Mouse (Mus musculus): ENCODE data around the gene Skap1. TPM values are rescaled to one million over a fixed set of nuclear protein-coding genes. Genes with fewer than 3 reads are reported as not detected.

The Skap1 gene
- polyA plus RNA-seq, 1 experiment: 0.02 TPM

- H3K4me2 ChIP-seq (ENCODE audit: low read depth): no peak overlapping the region
- TF ChIP-seq SRF (IDR thresholded peaks at IDR 0.05; ENCODE audit: control insufficient read depth, insufficient read length, low read depth) (no peak), TCF12 (IDR thresholded peaks at IDR 0.05; ENCODE audit: insufficient read depth, poor library complexity, severe bottlenecking) (no peak), MAX (IDR thresholded peaks at IDR 0.05; ENCODE audit: low read depth) (no peak), MYOD1 (IDR thresholded peaks at IDR 0.05; ENCODE audit: control insufficient read depth in 1 of 3, insufficient read length in 2 of 3, low read depth in 2 of 3) (no peak), USF1 (IDR thresholded peaks at IDR 0.05; ENCODE audit: low read depth) (no peak), POLR2A (IDR thresholded peaks at IDR 0.05; ENCODE audit: insufficient read length, low read depth) (no peak), POLR2AphosphoS2 (IDR thresholded peaks at IDR 0.05; ENCODE audit: insufficient read length, low read depth) (no peak), MYOG (IDR thresholded peaks at IDR 0.05; ENCODE audit: control insufficient read depth in 1 of 3, insufficient read depth in 1 of 3, insufficient read length in 2 of 3, low read depth in 2 of 3) (no peak), CEBPB (IDR thresholded peaks at IDR 0.05; ENCODE audit: insufficient read depth, poor library complexity, severe bottlenecking) (no peak), E2F4 (IDR thresholded peaks at IDR 0.05; ENCODE audit: insufficient read depth) (no peak), REST (IDR thresholded peaks at IDR 0.05; ENCODE audit: insufficient read depth, insufficient read length) (no peak), TCF3 (IDR thresholded peaks at IDR 0.05; ENCODE audit: insufficient read length, low read depth) (no peak)
- H3K79me2 ChIP-seq (ENCODE audit: control insufficient read depth, insufficient read depth): no peaks in the 10 kb centered on the region
- no peaks in the 10 kb centered on the region for H3K36me3 ChIP-seq (ENCODE audit: control insufficient read depth, insufficient read depth)
- no peak overlapping the region for H3K4me3 ChIP-seq
- H3ac ChIP-seq (ENCODE audit: control insufficient read depth, insufficient read length): no peak overlapping the region
- peaks cover 9% of the 10 kb centered on the region for H3K27me3 ChIP-seq (ENCODE audit: control insufficient read depth, insufficient read depth, insufficient read length)
These were observed 29.5 kb upstream of the Skap1 start for GRCm38 (mm10) chr11:96434888-96435287.

- no peak overlapping the region for H3K4me3 ChIP-seq
- no peaks in the 10 kb centered on the region for H3K36me3 ChIP-seq (ENCODE audit: control insufficient read depth, insufficient read depth)
- TF ChIP-seq REST (IDR thresholded peaks at IDR 0.05; ENCODE audit: insufficient read depth, insufficient read length) (no peak), TCF3 (IDR thresholded peaks at IDR 0.05; ENCODE audit: insufficient read length, low read depth) (no peak), MAX (IDR thresholded peaks at IDR 0.05; ENCODE audit: low read depth) (no peak), TCF12 (IDR thresholded peaks at IDR 0.05; ENCODE audit: insufficient read depth, poor library complexity, severe bottlenecking) (no peak), USF1 (IDR thresholded peaks at IDR 0.05; ENCODE audit: low read depth) (no peak)
- peaks cover 9% of the 10 kb centered on the region for H3K27me3 ChIP-seq (ENCODE audit: control insufficient read depth, insufficient read depth, insufficient read length)
- no peak overlapping the region for H3K4me2 ChIP-seq (ENCODE audit: low read depth)
- no peaks in the 10 kb centered on the region for H3K79me2 ChIP-seq (ENCODE audit: control insufficient read depth, insufficient read depth)
- no peak overlapping the region for H3ac ChIP-seq (ENCODE audit: control insufficient read depth, insufficient read length)
These were observed 27.9 kb upstream of the Skap1 start for GRCm38 (mm10) chr11:96436525-96436924.

- Histone ChIP-seq H3K79me2 (ENCODE audit: control insufficient read depth, insufficient read depth) (no peaks in the 10 kb centered on the region), H3K27me3 (ENCODE audit: control insufficient read depth, insufficient read depth, insufficient read length) (peaks cover 12% of the 10 kb centered on the region), H3K36me3 (ENCODE audit: control insufficient read depth, insufficient read depth) (no peaks in the 10 kb centered on the region), H3ac (ENCODE audit: control insufficient read depth, insufficient read length) (no peak overlapping the region), H3K4me3 (no peak overlapping the region), H3K4me2 (ENCODE audit: low read depth) (no peak overlapping the region)
- no peak for TF ChIP-seq POLR2AphosphoS2 (IDR thresholded peaks at IDR 0.05; ENCODE audit: insufficient read length, low read depth)
These were observed 25.6 kb upstream of the Skap1 start for GRCm38 (mm10) chr11:96438787-96439186.

GRCm38 (mm10) chr11:96441546-96442185, 22.7 kb upstream of the Skap1 start:
- no peaks in the 10 kb centered on the region for H3K79me2 ChIP-seq (ENCODE audit: control insufficient read depth, insufficient read depth)
- H3K36me3 ChIP-seq (ENCODE audit: control insufficient read depth, insufficient read depth): no peaks in the 10 kb centered on the region
- H3ac ChIP-seq (ENCODE audit: control insufficient read depth, insufficient read length): no peak overlapping the region
- H3K27me3 ChIP-seq (ENCODE audit: control insufficient read depth, insufficient read depth, insufficient read length): peaks cover 12% of the 10 kb centered on the region
- TF ChIP-seq REST (IDR thresholded peaks at IDR 0.05; ENCODE audit: insufficient read depth, insufficient read length): no peak
- no peak for TF ChIP-seq USF1 (IDR thresholded peaks at IDR 0.05; ENCODE audit: low read depth)
- no peak for TF ChIP-seq TCF12 (IDR thresholded peaks at IDR 0.05; ENCODE audit: insufficient read depth, poor library complexity, severe bottlenecking)
- no peak for TF ChIP-seq TCF3 (IDR thresholded peaks at IDR 0.05; ENCODE audit: insufficient read length, low read depth)
- TF ChIP-seq E2F4 (IDR thresholded peaks at IDR 0.05; ENCODE audit: insufficient read depth): no peak
- TF ChIP-seq MYOD1 (IDR thresholded peaks at IDR 0.05; ENCODE audit: control insufficient read depth in 1 of 3, insufficient read length in 2 of 3, low read depth in 2 of 3): no peak
- no peak for TF ChIP-seq SRF (IDR thresholded peaks at IDR 0.05; ENCODE audit: control insufficient read depth, insufficient read length, low read depth)
- TF ChIP-seq POLR2A (IDR thresholded peaks at IDR 0.05; ENCODE audit: insufficient read length, low read depth): no peak
- TF ChIP-seq POLR2AphosphoS2 (IDR thresholded peaks at IDR 0.05; ENCODE audit: insufficient read length, low read depth): no peak
- no peak for TF ChIP-seq MYOG (IDR thresholded peaks at IDR 0.05; ENCODE audit: control insufficient read depth in 1 of 3, insufficient read depth in 1 of 3, insufficient read length in 2 of 3, low read depth in 2 of 3)
- TF ChIP-seq CEBPB (IDR thresholded peaks at IDR 0.05; ENCODE audit: insufficient read depth, poor library complexity, severe bottlenecking): no peak
- no peak for TF ChIP-seq MAX (IDR thresholded peaks at IDR 0.05; ENCODE audit: low read depth)
- no peak overlapping the region for H3K4me3 ChIP-seq
- H3K4me2 ChIP-seq (ENCODE audit: low read depth): no peak overlapping the region

- no peak overlapping the region for H3K4me3 ChIP-seq
- H3K36me3 ChIP-seq (ENCODE audit: control insufficient read depth, insufficient read depth): no peaks in the 10 kb centered on the region
- H3ac ChIP-seq (ENCODE audit: control insufficient read depth, insufficient read length): no peak overlapping the region
- no peak for TF ChIP-seq USF1 (IDR thresholded peaks at IDR 0.05; ENCODE audit: low read depth)
- no peak for TF ChIP-seq E2F4 (IDR thresholded peaks at IDR 0.05; ENCODE audit: insufficient read depth)
- no peak for TF ChIP-seq MYOD1 (IDR thresholded peaks at IDR 0.05; ENCODE audit: control insufficient read depth in 1 of 3, insufficient read length in 2 of 3, low read depth in 2 of 3)
- TF ChIP-seq CEBPB (IDR thresholded peaks at IDR 0.05; ENCODE audit: insufficient read depth, poor library complexity, severe bottlenecking): no peak
- TF ChIP-seq POLR2A (IDR thresholded peaks at IDR 0.05; ENCODE audit: insufficient read length, low read depth): no peak
- TF ChIP-seq MAX (IDR thresholded peaks at IDR 0.05; ENCODE audit: low read depth): no peak
- no peak for TF ChIP-seq SRF (IDR thresholded peaks at IDR 0.05; ENCODE audit: control insufficient read depth, insufficient read length, low read depth)
- TF ChIP-seq TCF3 (IDR thresholded peaks at IDR 0.05; ENCODE audit: insufficient read length, low read depth): no peak
- TF ChIP-seq MYOG (IDR thresholded peaks at IDR 0.05; ENCODE audit: control insufficient read depth in 1 of 3, insufficient read depth in 1 of 3, insufficient read length in 2 of 3, low read depth in 2 of 3): no peak
- no peak for TF ChIP-seq REST (IDR thresholded peaks at IDR 0.05; ENCODE audit: insufficient read depth, insufficient read length)
- no peak for TF ChIP-seq TCF12 (IDR thresholded peaks at IDR 0.05; ENCODE audit: insufficient read depth, poor library complexity, severe bottlenecking)
- no peak for TF ChIP-seq POLR2AphosphoS2 (IDR thresholded peaks at IDR 0.05; ENCODE audit: insufficient read length, low read depth)
- H3K79me2 ChIP-seq (ENCODE audit: control insufficient read depth, insufficient read depth): no peaks in the 10 kb centered on the region
- H3K4me2 ChIP-seq (ENCODE audit: low read depth): no peak overlapping the region
- peaks cover 19% of the 10 kb centered on the region for H3K27me3 ChIP-seq (ENCODE audit: control insufficient read depth, insufficient read depth, insufficient read length)
These were observed 21.9 kb upstream of the Skap1 start for GRCm38 (mm10) chr11:96442468-96442867.
